Mouse (Mus musculus): ENCODE results near the gene Epha2. TPM values are rescaled to one million over a fixed set of nuclear protein-coding genes. Genes with fewer than 3 reads are reported as not detected.

Gene Epha2
- polyA plus RNA-seq, 1 experiment, result 129 TPM

DNA sequence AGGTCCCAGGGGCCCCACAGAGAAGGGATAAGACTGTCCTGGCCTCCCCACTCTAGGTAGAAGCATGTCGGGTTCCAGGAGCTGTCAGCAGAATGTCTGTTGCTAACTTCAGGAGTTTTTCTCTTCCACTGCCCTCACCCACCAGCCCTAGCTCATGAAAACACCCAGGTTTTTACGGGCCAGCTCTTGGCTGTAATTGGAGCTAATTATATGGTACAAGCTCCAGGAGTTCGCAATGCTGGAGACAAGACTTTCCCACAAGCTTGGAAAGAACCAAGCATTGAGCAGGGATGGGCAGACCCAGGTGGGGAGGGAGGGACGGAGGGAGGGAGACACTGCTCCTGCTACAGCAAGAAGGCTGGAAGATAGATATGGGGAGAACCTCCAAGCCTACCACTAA, 26.0 kb downstream of the Epha2 start:
- Histone ChIP-seq H3K4me3 (ENCODE audit: insufficient read depth, poor library complexity, severe bottlenecking) (no peak overlapping the region), H3K27me3 (ENCODE audit: control insufficient read depth, insufficient read depth, insufficient read length) (no peaks in the 10 kb centered on the region), H3K79me3 (ENCODE audit: low read depth) (peaks cover 12% of the 10 kb centered on the region), H3ac (ENCODE audit: control insufficient read depth, insufficient read length, low read depth) (no peak overlapping the region), H3K79me2 (ENCODE audit: control insufficient read depth, insufficient read depth) (peaks cover 41% of the 10 kb centered on the region), H3K36me3 (ENCODE audit: control insufficient read depth, insufficient read depth) (peaks cover 77% of the 10 kb centered on the region)
- TF ChIP-seq CTCF (IDR thresholded peaks at IDR 0.05; ENCODE audit: control insufficient read depth, insufficient read depth, insufficient read length), result no peak

DNA sequence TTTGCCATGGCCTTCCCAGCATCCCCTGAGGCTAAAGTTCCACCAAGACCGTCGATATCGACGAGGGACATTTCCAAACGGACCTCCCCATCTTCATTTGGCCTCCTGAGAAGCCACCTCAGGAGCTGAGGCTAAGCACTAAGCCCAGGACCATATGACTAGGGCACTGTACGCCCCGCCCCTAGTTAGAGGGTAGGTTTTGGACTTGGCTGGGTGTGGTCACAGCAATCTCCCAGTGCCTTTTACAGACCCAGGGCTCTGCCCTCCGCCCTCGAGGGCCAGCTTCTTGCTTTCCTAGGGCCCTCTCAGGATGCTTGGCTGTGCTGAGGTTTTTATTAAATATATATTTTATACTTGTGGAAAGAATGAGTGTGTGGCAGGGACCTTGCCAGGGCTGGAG, 27.7 kb downstream of the Epha2 start:
- Histone ChIP-seq H3K79me2 (ENCODE audit: control insufficient read depth, insufficient read depth) (peaks cover 24% of the 10 kb centered on the region), H3K4me3 (ENCODE audit: insufficient read depth, poor library complexity, severe bottlenecking) (no peak overlapping the region), H3ac (ENCODE audit: control insufficient read depth, insufficient read length, low read depth) (no peak overlapping the region), H3K36me3 (ENCODE audit: control insufficient read depth, insufficient read depth) (peaks cover 60% of the 10 kb centered on the region), H3K79me3 (ENCODE audit: low read depth) (peaks cover 4% of the 10 kb centered on the region), H3K27me3 (ENCODE audit: control insufficient read depth, insufficient read depth, insufficient read length) (no peaks in the 10 kb centered on the region)
- TF ChIP-seq USF1 (IDR thresholded peaks at IDR 0.05; ENCODE audit: low read depth), result no peak
- TF ChIP-seq MYOD1 (IDR thresholded peaks at IDR 0.05; ENCODE audit: control insufficient read depth, insufficient read length, low read depth), result no peak
- no peak for TF ChIP-seq CTCF (IDR thresholded peaks at IDR 0.05; ENCODE audit: control insufficient read depth, insufficient read depth, insufficient read length)

DNA sequence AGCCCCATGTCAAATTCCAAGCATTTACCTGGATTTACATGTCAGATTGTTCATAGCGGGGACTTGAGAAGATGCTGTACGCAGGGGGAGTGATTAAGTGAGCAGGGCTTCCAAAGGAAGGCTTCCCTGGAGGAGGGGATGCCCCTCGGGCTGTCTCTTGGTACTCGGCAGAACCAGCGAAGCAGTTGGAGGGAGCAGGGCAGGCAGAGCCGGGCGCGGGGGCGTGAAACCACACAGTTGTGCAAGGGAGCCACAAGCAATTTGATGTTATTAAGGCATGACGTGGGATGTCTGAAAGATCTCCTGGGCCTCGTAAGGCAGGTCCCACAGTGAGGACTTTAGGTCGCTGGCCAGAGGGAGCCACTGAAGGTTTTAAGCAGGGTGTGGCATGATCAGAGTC, 28.9 kb downstream of the Epha2 start:
- Histone ChIP-seq H3K79me3 (ENCODE audit: low read depth) (peaks cover 2% of the 10 kb centered on the region), H3K79me2 (ENCODE audit: control insufficient read depth, insufficient read depth) (peaks cover 14% of the 10 kb centered on the region), H3K36me3 (ENCODE audit: control insufficient read depth, insufficient read depth) (peaks cover 48% of the 10 kb centered on the region), H3K4me3 (ENCODE audit: insufficient read depth, poor library complexity, severe bottlenecking) (no peak overlapping the region), H3ac (ENCODE audit: control insufficient read depth, insufficient read length, low read depth) (no peak overlapping the region), H3K27me3 (ENCODE audit: control insufficient read depth, insufficient read depth, insufficient read length) (no peaks in the 10 kb centered on the region)
- TF ChIP-seq MAX (IDR thresholded peaks at IDR 0.05) (peak; percentile 18), CEBPB (IDR thresholded peaks at IDR 0.05; ENCODE audit: low read depth) (peak; percentile 92), FOSL1 (IDR thresholded peaks at IDR 0.05; ENCODE audit: insufficient read depth, low read length, poor library complexity, severe bottlenecking) (no peak), USF1 (IDR thresholded peaks at IDR 0.05; ENCODE audit: low read depth) (no peak), MYOG (IDR thresholded peaks at IDR 0.05; ENCODE audit: control insufficient read depth, extremely low read depth, insufficient read length) (no peak), MYOD1 (IDR thresholded peaks at IDR 0.05; ENCODE audit: control insufficient read depth, insufficient read length, low read depth) (no peak)

DNA sequence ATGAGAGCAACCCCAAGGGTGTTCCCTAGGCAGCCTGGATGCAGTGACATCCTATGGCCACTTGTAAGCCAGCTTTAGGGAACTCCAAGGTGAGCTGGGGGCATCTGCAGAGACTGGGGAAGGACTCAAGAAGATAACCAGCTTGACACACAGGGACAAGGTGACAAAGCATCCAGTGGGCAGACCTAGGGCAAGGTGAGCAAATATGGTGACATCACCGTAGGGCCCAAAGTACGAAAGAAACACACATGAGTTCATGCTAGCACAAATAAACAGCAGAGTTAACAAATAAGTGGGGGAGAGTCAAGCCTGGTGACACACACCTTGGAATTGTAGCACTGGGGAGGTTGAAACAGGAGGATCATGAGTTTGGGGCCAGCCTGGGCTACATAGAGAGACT, 30.4 kb downstream of the Epha2 start:
- Histone ChIP-seq H3K4me3 (ENCODE audit: insufficient read depth, poor library complexity, severe bottlenecking) (no peak overlapping the region), H3K36me3 (ENCODE audit: control insufficient read depth, insufficient read depth) (peaks cover 33% of the 10 kb centered on the region), H3ac (ENCODE audit: control insufficient read depth, insufficient read length, low read depth) (no peak overlapping the region), H3K79me3 (ENCODE audit: low read depth) (peaks cover 2% of the 10 kb centered on the region), H3K79me2 (ENCODE audit: control insufficient read depth, insufficient read depth) (peaks cover 4% of the 10 kb centered on the region), H3K27me3 (ENCODE audit: control insufficient read depth, insufficient read depth, insufficient read length) (no peaks in the 10 kb centered on the region)
- TF ChIP-seq FOSL1 (IDR thresholded peaks at IDR 0.05; ENCODE audit: insufficient read depth, low read length, poor library complexity, severe bottlenecking) (no peak), MYOD1 (IDR thresholded peaks at IDR 0.05; ENCODE audit: control insufficient read depth, insufficient read length, low read depth) (no peak), CTCF (IDR thresholded peaks at IDR 0.05; ENCODE audit: control insufficient read depth, insufficient read depth, insufficient read length) (no peak), MYOG (IDR thresholded peaks at IDR 0.05; ENCODE audit: control insufficient read depth, extremely low read depth, insufficient read length) (no peak), USF1 (IDR thresholded peaks at IDR 0.05; ENCODE audit: low read depth) (no peak), MAX (IDR thresholded peaks at IDR 0.05) (no peak), CEBPB (IDR thresholded peaks at IDR 0.05; ENCODE audit: low read depth) (no peak)

DNA sequence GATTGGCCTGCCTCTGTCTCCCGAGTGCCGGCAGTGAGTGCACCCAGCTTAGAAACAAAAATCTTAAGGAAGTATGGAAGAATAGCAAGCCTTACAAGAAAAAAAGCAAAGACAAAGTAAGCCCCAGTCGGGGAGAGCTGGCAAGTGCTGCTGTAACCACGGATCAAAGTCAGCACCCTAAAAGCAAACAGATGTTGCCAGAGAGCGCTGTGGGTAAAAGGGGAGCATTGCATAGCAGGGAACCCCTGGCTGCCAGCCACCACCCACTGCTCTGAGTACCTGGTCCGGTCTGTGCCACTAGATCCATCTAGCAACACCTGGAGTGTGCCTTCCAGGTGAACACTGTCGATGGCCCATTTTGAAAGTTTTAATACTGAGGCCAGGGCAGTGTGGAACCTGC, 31.2 kb downstream of the Epha2 start:
- H3ac ChIP-seq (ENCODE audit: control insufficient read depth, insufficient read length, low read depth), result no peak overlapping the region
- peaks cover 25% of the 10 kb centered on the region for H3K36me3 ChIP-seq (ENCODE audit: control insufficient read depth, insufficient read depth)
- TF ChIP-seq MYOD1 (IDR thresholded peaks at IDR 0.05; ENCODE audit: control insufficient read depth, insufficient read length, low read depth), result no peak
- TF ChIP-seq FOSL1 (IDR thresholded peaks at IDR 0.05; ENCODE audit: insufficient read depth, low read length, poor library complexity, severe bottlenecking), result no peak
- no peak for TF ChIP-seq MYOG (IDR thresholded peaks at IDR 0.05; ENCODE audit: control insufficient read depth, extremely low read depth, insufficient read length)
- TF ChIP-seq MAX (IDR thresholded peaks at IDR 0.05), result no peak
- TF ChIP-seq USF1 (IDR thresholded peaks at IDR 0.05; ENCODE audit: low read depth), result no peak
- no peak for TF ChIP-seq CTCF (IDR thresholded peaks at IDR 0.05; ENCODE audit: control insufficient read depth, insufficient read depth, insufficient read length)
- TF ChIP-seq CEBPB (IDR thresholded peaks at IDR 0.05; ENCODE audit: low read depth), result no peak
- no peaks in the 10 kb centered on the region for H3K79me2 ChIP-seq (ENCODE audit: control insufficient read depth, insufficient read depth)
- no peaks in the 10 kb centered on the region for H3K27me3 ChIP-seq (ENCODE audit: control insufficient read depth, insufficient read depth, insufficient read length)
- no peak overlapping the region for H3K4me3 ChIP-seq (ENCODE audit: insufficient read depth, poor library complexity, severe bottlenecking)
- no peaks in the 10 kb centered on the region for H3K79me3 ChIP-seq (ENCODE audit: low read depth)

DNA sequence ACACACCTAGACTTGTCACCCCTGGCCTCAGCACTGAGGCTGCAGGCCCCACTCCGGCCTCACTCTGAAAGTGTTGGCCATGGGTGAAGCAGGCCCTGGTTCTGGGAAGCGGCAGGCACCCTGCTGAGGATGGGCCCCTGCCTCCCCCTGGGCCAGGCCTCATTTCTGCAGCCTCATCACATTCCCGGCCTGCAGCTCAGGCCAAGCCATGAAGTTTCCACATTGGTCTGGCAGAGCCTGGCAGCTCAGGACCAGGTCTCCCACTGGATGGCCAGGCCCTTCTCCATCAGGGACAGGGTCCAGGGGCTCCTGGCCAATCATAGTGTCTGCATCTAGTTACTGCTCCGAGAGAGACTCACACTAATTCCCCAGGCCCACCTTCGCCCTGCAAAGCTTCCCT, 33.7 kb downstream of the Epha2 start:
- Histone ChIP-seq H3K4me3 (ENCODE audit: insufficient read depth, poor library complexity, severe bottlenecking) (no peak overlapping the region), H3K36me3 (ENCODE audit: control insufficient read depth, insufficient read depth) (peaks cover under 1% of the 10 kb centered on the region), H3K79me2 (ENCODE audit: control insufficient read depth, insufficient read depth) (no peaks in the 10 kb centered on the region), H3K27me3 (ENCODE audit: control insufficient read depth, insufficient read depth, insufficient read length) (no peaks in the 10 kb centered on the region), H3ac (ENCODE audit: control insufficient read depth, insufficient read length, low read depth) (no peak overlapping the region), H3K79me3 (ENCODE audit: low read depth) (no peaks in the 10 kb centered on the region)
- TF ChIP-seq MYOD1 (IDR thresholded peaks at IDR 0.05; ENCODE audit: control insufficient read depth, insufficient read length, low read depth) (no peak), CEBPB (IDR thresholded peaks at IDR 0.05; ENCODE audit: low read depth) (no peak), FOSL1 (IDR thresholded peaks at IDR 0.05; ENCODE audit: insufficient read depth, low read length, poor library complexity, severe bottlenecking) (no peak), CTCF (IDR thresholded peaks at IDR 0.05; ENCODE audit: control insufficient read depth, insufficient read depth, insufficient read length) (no peak), MAX (IDR thresholded peaks at IDR 0.05) (no peak), USF1 (IDR thresholded peaks at IDR 0.05; ENCODE audit: low read depth) (no peak), MYOG (IDR thresholded peaks at IDR 0.05; ENCODE audit: control insufficient read depth, extremely low read depth, insufficient read length) (no peak)

All from C2C12 (cell line).